Mouse (Mus musculus) hindbrain, embryonic 13.5 days (tissue): ENCODE data around the gene Adamts14. TPM values are rescaled to one million over a fixed set of nuclear protein-coding genes. Genes with fewer than 3 reads are reported as not detected.
A peak's percentile ranks its signal among the peaks of the same experiment; 100 is the strongest.

Experiments
- ATAC-seq: fragments of 200-750 bp; cut with Nextera tagmentation; 2 replicates; pipeline ENCODE4 v1.8.0; 2017; ENCODE audit warnings: moderate TSS enrichment; ENCODE audit not compliant: low FRiP score
- H3K27ac ChIP-seq: fragments of 300-500 bp; sonication (generic); 2 replicates; pipeline ENCODE4 v1.5.1; 2015; ENCODE audit warnings: inconsistent platforms, mild to moderate bottlenecking, moderate library complexity
- H3K27me3 ChIP-seq: fragments of 300-500 bp; sonication (generic); 2 replicates; pipeline ENCODE4 v1.6.1; 2015; ENCODE audit warnings: mild to moderate bottlenecking, inconsistent platforms
- H3K36me3 ChIP-seq: fragments of 300-500 bp; sonication (generic); 2 replicates; pipeline ENCODE4 v1.6.1; 2015; ENCODE audit warnings: mild to moderate bottlenecking, inconsistent platforms
- H3K4me1 ChIP-seq: fragments of 300-500 bp; sonication (generic); replicated peaks from 2 replicates; pipeline ENCODE4 v1.6.1; 2015; ENCODE audit warnings: inconsistent platforms
- H3K4me2 ChIP-seq: fragments of 300-500 bp; sonication (generic); 2 replicates; pipeline ENCODE4 v1.6.1; 2015; ENCODE audit warnings: inconsistent platforms, mild to moderate bottlenecking, moderate library complexity
- H3K4me3 ChIP-seq: fragments of 300-500 bp; sonication (generic); 2 replicates; pipeline ENCODE4 v1.5.1; 2015; ENCODE audit warnings: mild to moderate bottlenecking, inconsistent platforms
- H3K9ac ChIP-seq: fragments of 300-500 bp; sonication (generic); 2 replicates; pipeline ENCODE4 v1.6.1; 2015; ENCODE audit warnings: mild to moderate bottlenecking, inconsistent platforms
- H3K9me3 ChIP-seq: fragments of 300-500 bp; sonication (generic); 2 replicates; pipeline ENCODE4 v1.6.1; 2016; ENCODE audit warnings: inconsistent platforms
- WGBS: fragments of 180-500 bp; shearing (Covaris S2); methylation state at CpG from one replicate; pipeline ENCODE4 v1.1.7; 2015; 5-methylcytosine and 5-hydroxymethylcytosine counted together
- polyA plus RNA-seq: library from polyadenylated mRNA; unstranded; fragments of >200 nt; fragmentation: Nextera tagmentation; extraction: Ambion mirVana; gene quantifications from 2 replicates; pipeline ENCODE4 v1.2.1, GENCODE M21; 2015

Gene Adamts14
- polyA plus RNA-seq, 1 experiment from 2014 or later: 0.14 TPM

DNA sequence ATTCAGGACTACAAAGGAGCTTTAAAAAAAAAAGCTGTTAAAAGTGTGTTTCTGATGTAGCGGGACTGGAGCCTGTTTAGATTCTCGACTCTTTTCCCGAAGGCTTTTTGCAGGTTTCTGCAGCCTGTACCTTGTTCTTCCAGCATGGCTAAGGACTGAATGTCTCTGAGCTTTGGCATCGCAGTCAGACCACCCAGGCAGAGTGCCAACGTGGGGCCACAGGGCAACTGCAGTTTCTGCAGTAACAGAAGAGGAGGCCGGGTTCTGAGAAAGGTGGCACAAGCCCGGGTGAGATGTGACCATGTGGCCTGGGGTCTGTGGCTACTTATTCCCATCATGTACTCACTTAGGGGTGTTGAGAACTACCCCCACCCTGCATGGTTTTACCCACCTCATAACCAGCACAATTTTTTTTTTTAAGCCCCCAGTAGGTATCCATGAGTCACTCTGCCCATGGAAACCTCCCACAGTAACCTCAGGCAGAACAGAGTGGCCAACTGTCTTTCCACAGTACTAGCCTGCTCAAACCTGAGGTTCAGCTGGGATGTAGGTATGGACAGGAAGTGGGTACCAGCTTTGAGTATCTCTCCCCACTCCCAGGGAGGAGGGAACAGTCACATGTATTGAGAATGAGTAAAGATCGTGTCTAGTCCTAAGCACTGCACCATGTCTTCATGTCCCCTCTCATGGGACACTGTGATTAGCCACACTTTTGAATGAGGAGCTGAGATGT, 23.6 kb upstream of the Adamts14 start:
- WGBS: 82% methylated on average over 8 of the region's 8 CpGs
- Histone ChIP-seq H3K27ac (no peak overlapping the region), H3K9ac (no peak overlapping the region), H3K4me2 (no peak overlapping the region), H3K9me3 (no peaks in the 10 kb centered on the region), H3K27me3 (no peaks in the 10 kb centered on the region), H3K36me3 (no peaks in the 10 kb centered on the region), H3K4me3 (no peak overlapping the region), H3K4me1 (no peaks in the 10 kb centered on the region)
- ATAC-seq: no peak

DNA sequence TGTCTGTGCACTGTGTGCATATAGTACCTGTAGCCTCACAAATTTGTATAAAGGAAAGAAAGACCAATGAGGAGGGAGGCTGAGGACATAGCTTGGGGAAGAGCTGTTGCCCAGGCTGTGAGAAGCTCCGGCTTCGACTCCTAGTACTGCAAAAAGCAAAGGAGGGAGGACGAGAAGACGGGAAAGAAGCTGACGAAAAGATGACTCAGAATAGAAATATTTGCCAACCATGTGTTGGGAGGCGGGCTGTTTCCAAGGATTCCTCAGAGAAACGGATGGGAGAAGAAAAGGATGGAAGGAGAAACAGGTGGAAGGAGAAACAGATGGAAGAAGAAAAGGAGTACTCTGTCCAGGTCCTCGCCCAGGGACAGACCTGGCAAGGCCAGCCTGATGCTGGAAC, 21.0 kb upstream of the Adamts14 start:
- Histone ChIP-seq H3K9ac (no peak overlapping the region), H3K27ac (no peak overlapping the region), H3K4me2 (no peak overlapping the region), H3K4me1 (no peaks in the 10 kb centered on the region), H3K9me3 (no peaks in the 10 kb centered on the region), H3K4me3 (no peak overlapping the region), H3K27me3 (no peaks in the 10 kb centered on the region), H3K36me3 (no peaks in the 10 kb centered on the region)
- ATAC-seq: no peak
- 88% methylated on average over 8 of the region's 8 CpGs for WGBS

DNA sequence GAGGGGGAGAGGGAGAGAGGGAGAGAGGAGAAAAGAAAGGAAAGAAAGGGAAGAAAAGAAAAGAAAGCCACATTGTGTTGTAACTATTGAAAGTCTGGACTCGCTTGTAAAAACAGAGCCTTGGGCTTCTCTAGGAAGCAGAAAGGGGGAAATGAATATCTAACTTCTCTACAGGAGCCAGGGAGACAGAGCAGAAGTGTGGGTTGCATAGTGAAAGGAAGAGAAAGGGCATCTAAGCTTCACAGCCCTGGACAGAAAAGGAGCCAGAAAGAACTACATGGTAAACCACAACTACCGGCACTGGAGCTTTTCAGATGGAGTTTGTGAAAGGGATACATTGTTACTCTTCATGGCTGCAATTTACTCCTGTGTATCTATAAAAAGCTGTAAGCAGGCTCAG, 17.2 kb upstream of the Adamts14 start:
- Histone ChIP-seq H3K9ac (no peak overlapping the region), H3K36me3 (no peaks in the 10 kb centered on the region), H3K27ac (no peak overlapping the region), H3K27me3 (no peaks in the 10 kb centered on the region), H3K9me3 (no peaks in the 10 kb centered on the region), H3K4me1 (no peaks in the 10 kb centered on the region), H3K4me3 (no peak overlapping the region), H3K4me2 (no peak overlapping the region)
- no peak for ATAC-seq
- 41% methylated on average over 2 of the region's 2 CpGs for WGBS

DNA sequence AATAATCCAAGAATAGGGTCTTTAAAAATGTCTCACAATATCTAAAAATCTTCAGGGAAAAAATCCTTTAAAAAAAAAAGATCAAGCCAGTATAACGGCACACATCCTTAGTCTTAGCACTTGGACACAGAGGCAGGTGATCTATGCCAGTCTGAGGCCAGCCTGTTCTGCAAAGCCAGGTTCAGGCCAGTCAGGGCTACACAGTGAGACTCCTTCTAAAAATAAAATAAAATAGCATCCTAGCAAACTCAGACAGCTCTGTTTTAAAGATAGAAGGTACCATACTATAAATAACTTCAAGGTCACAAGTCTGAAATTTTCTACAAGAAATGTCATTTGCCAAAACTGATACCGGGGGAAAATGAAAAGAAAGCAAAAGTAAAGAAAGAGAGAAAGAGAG, 16.8 kb upstream of the Adamts14 start:
- Histone ChIP-seq H3K36me3 (no peaks in the 10 kb centered on the region), H3K27me3 (no peaks in the 10 kb centered on the region), H3K9ac (no peak overlapping the region), H3K27ac (no peak overlapping the region), H3K4me3 (no peak overlapping the region), H3K4me2 (no peak overlapping the region), H3K4me1 (no peaks in the 10 kb centered on the region), H3K9me3 (no peaks in the 10 kb centered on the region)
- no peak for ATAC-seq
- WGBS: 83% methylated on average over 2 of the region's 2 CpGs

DNA sequence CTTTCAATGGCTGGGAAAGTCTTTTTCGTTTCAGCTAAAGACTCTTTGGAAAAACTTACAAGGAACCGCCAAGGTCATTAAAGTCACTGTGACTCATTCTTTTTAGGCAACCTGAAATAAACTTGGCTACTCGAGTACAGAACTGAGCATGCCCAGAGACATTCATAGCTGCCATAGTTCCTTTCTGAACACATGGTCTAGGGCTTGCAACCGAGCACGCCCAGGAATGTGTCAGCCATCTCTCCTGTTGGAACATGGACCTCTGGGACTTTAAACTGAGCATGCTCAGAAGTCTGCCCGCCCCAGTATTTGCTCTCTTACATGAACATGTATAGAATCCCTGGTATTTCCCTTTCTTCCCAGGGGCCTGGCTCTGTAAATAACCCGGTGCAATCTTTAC, 13.0 kb upstream of the Adamts14 start:
- Histone ChIP-seq H3K9ac (no peak overlapping the region), H3K4me1 (no peaks in the 10 kb centered on the region), H3K36me3 (no peaks in the 10 kb centered on the region), H3K4me3 (no peak overlapping the region), H3K9me3 (no peaks in the 10 kb centered on the region), H3K27ac (no peak overlapping the region), H3K27me3 (no peaks in the 10 kb centered on the region), H3K4me2 (no peak overlapping the region)
- WGBS: 72% methylated on average over 7 of the region's 7 CpGs
- ATAC-seq: no peak

DNA sequence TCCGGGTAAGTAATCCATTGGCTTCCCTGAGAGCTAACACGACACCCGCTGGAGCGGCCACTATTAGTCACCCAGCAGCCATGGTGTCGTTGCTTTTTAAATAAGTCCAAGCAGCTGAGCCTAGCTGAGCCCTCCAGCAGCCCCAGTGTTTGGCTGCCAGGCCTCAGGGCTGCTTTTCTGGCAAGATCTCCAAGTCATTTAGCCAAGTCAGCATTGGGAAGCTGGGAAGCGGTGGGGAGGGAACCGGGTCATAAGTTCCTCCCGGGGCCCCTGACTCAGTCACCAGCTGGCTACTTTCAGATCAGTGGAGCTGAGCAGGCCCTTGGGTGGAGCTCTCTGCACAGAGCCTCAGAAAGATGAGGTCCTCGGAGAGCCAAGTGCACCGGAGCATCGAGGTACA, 12.0 kb upstream of the Adamts14 start:
- no peaks in the 10 kb centered on the region for H3K36me3 ChIP-seq
- H3K27ac ChIP-seq: no peak overlapping the region
- H3K4me1 ChIP-seq: no peaks in the 10 kb centered on the region
- H3K4me3 ChIP-seq: no peak overlapping the region
- H3K9me3 ChIP-seq: no peaks in the 10 kb centered on the region
- no peak overlapping the region for H3K4me2 ChIP-seq
- no peak overlapping the region for H3K9ac ChIP-seq
- H3K27me3 ChIP-seq: no peaks in the 10 kb centered on the region
- 73% methylated on average over 11 of the region's 11 CpGs for WGBS
- ATAC-seq: no peak

DNA sequence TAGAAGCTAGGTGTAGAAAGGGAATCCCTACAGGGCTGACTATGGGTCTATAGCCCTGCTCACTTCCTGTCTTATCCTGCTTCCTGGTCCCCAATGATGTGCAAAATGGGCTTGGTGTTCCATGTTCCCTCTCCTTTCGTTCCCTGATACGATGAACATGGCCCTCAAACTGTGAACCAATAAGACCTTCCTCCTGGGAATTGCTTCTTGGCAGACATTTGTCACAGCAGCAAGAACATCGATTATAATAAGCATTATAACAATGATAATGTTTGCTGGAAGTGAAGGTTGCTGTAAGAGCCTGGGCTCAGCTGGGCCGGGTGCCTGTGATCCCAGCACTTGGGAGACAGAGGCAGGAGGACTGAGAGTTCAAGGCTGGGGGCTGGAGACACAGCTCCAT, 11.1 kb upstream of the Adamts14 start:
- H3K36me3 ChIP-seq: no peaks in the 10 kb centered on the region
- H3K4me1 ChIP-seq: no peaks in the 10 kb centered on the region
- H3K9ac ChIP-seq: no peak overlapping the region
- no peaks in the 10 kb centered on the region for H3K27me3 ChIP-seq
- no peak for ATAC-seq
- H3K9me3 ChIP-seq: no peaks in the 10 kb centered on the region
- H3K4me3 ChIP-seq: no peak overlapping the region
- WGBS: 90% methylated on average over 4 of the region's 4 CpGs
- H3K4me2 ChIP-seq: no peak overlapping the region
- H3K27ac ChIP-seq: no peak overlapping the region

DNA sequence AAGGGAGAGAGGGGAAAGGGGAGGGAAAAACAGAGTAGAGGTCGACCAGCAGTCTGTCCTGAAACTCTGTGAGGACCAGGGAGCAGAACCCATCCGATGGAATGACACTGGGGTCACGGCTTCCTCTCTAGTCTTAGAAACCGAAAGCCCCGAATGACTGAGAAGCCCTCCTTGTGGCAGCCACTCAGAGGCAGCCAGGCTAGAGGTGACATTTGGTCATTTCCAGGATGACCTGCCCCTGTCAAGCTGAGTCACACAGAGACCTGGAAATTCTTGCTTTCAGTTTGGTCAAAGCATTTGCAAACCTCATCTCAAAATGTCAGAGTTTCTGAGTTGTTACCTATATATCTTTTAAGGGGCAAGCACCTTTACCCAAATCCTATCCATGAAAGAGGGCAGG, 7.9 kb upstream of the Adamts14 start:
- ATAC-seq: no peak

DNA sequence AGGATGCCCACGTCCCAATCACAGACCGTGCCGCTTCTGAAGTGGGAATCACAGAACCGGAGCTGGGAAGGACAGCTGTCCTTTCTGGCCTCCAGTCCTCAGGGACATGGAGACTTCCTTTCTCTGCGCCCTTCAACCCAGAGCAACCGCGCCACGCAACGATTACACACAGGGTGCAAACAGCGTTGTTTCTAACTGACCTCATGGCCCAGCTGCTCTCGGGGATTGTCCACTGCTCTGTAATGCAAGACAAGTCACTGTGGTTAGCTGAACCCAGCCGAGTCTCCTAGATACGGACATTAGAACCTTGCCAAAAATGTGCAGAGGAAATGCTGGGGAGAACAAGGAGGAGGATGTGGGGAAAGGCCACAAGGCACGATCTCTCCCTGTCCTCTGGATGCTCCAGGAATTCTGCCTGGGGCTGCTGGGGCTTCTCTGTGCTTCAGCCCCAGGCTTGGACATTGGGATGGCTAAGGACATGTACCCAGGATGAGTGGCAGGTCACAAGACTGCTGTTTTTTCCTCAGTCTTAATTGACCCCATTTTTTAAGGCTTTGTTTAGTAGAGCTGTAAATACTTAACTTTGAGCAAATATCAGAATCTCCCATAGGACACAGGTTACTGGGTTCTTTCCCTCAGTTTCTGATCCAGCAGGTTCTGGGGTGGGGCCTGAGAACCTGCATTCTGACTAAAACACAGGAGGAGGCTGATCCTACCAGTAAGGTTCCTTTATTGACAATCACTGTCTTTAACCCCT, 4.9 kb upstream of the Adamts14 start:
- no peak overlapping the region for H3K4me2 ChIP-seq
- H3K4me3 ChIP-seq: no peak overlapping the region
- ATAC-seq: no peak
- H3K36me3 ChIP-seq: no peaks in the 10 kb centered on the region
- H3K27me3 ChIP-seq: peaks cover 28% of the 10 kb centered on the region
- peaks cover 13% of the 10 kb centered on the region for H3K4me1 ChIP-seq
- H3K9ac ChIP-seq: no peak overlapping the region
- H3K27ac ChIP-seq: no peak overlapping the region
- 54% methylated on average over 14 of the region's 14 CpGs for WGBS
- no peaks in the 10 kb centered on the region for H3K9me3 ChIP-seq

More for the DNA sequence above, 7.9 kb upstream of the Adamts14 start:
- WGBS: 83% methylated on average over 5 of the region's 5 CpGs
- H3K4me2 ChIP-seq: no peak overlapping the region
- 0 out of 2 replicates have a peak, but pooled peaks cover 5% of the 10 kb centered on the region for H3K4me1 ChIP-seq
- no peak overlapping the region for H3K4me3 ChIP-seq
- H3K9me3 ChIP-seq: no peaks in the 10 kb centered on the region
- 0 out of 2 replicates have a peak, but pooled peaks cover 4% of the 10 kb centered on the region for H3K27me3 ChIP-seq
- H3K9ac ChIP-seq: no peak overlapping the region
- no peaks in the 10 kb centered on the region for H3K36me3 ChIP-seq
- H3K27ac ChIP-seq: no peak overlapping the region

DNA sequence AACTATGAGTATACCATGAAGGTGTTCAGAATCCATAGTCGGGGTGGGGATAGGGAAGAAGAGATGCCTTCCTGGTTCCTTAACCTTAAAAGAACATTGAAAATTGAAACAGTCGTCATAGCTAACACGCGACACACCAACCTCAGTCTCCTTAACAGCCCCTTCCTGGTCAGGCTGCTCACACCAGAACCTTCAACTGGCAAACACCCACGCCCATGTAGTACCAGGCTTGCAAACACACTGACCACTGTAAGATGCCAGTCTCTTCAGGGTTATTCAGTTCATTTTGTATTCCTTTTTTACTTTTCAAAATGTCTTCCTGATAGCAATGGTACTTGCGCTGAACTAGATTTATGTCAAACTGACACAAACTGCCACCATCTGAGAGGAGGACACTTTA, 3.8 kb upstream of the Adamts14 start:
- ATAC-seq: no peak
- H3K4me3 ChIP-seq: no peak overlapping the region
- H3K27ac ChIP-seq: no peak overlapping the region
- no peaks in the 10 kb centered on the region for H3K36me3 ChIP-seq
- H3K4me1 ChIP-seq: peaks cover 18% of the 10 kb centered on the region
- no peak overlapping the region for H3K4me2 ChIP-seq
- WGBS: 98% methylated on average over 6 of the region's 6 CpGs
- H3K9ac ChIP-seq: no peak overlapping the region
- peaks cover 38% of the 10 kb centered on the region for H3K27me3 ChIP-seq
- no peaks in the 10 kb centered on the region for H3K9me3 ChIP-seq

DNA sequence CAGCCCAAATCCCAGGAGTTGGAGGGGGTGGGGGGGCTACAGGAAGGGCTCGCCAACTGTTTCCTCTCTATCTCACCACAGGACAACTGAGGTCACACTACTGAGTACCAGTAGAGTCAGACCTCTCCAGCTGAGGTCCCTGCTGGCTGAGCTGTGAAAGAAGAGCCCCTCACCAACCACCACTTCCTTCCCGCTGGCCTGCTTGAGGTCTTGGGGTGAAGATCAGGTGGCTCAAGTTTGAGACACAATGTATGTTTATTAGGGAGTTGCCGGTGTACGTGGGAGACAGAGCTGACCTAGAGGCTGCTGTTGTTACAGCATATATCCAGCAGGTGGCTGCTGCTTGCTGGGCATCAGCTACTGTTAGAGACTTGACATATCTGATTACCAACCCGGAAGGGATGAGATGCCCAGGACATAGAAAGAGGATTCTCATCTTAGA, 2.5 kb upstream of the Adamts14 start:
- no peak overlapping the region for H3K27ac ChIP-seq
- peaks cover 48% of the 10 kb centered on the region for H3K27me3 ChIP-seq
- no peak overlapping the region for H3K4me3 ChIP-seq
- 5% methylated on average over 5 of the region's 5 CpGs for WGBS
- no peaks in the 10 kb centered on the region for H3K9me3 ChIP-seq
- H3K9ac ChIP-seq: no peak overlapping the region
- H3K4me1 ChIP-seq: peaks cover 18% of the 10 kb centered on the region
- no peaks in the 10 kb centered on the region for H3K36me3 ChIP-seq
- 0 out of 2 replicates have a peak, but pooled peaks have one; percentile 55 for ATAC-seq
- no peak overlapping the region for H3K4me2 ChIP-seq

DNA sequence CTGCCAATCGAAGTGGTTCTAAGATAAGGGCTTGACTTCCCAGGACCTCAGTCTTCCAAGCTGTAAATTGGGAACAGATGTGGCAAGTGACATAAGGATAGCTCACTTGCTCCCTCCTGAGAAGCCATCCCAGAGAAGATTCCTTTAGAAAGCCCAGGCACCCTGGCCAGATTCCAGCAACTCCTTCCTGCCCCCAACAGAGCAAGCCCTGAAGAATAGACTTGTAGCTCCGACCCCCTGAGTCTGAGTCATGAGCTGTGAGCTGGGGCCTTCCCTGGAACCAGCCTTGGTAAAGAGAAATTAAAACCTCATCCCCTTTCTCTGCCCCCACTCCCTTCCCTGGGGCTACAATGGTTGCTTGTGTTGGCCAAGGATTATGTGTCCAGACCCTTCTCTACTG, 1.3 kb upstream of the Adamts14 start:
- Histone ChIP-seq H3K9me3 (no peaks in the 10 kb centered on the region), H3K4me2 (no peak overlapping the region), H3K27ac (no peak overlapping the region), H3K4me1 (peaks cover 18% of the 10 kb centered on the region), H3K36me3 (no peaks in the 10 kb centered on the region), H3K9ac (no peak overlapping the region), H3K27me3 (peaks cover 54% of the 10 kb centered on the region), H3K4me3 (no peak overlapping the region)
- 68% methylated on average over 2 of the region's 2 CpGs for WGBS
- ATAC-seq: no peak

DNA sequence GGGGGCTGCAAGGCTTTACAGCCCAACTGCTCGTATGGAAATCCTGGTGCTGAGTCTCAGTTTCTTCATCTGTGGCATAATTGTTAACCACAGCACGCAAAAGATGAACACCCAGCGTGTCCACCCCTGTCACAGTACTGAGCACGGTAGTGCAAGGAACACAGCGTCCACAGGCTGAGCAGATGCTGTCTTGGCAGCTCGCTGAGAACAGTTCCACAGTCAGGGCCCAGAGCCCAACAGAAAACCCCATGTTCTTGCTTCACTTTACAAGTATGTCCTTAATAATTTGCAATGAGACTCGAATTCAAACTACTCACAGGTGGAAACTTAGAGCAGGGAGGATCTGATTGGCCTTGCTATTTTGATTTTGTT, 592 bp upstream of the Adamts14 start:
- H3K9me3 ChIP-seq: no peaks in the 10 kb centered on the region
- no peak for ATAC-seq
- H3K9ac ChIP-seq: peak overlapping the region; percentile 69; the same call in 1 of the 2 replicates
- peaks cover 18% of the 10 kb centered on the region for H3K4me1 ChIP-seq
- H3K4me2 ChIP-seq: peak overlapping the region; percentile 92
- no peak overlapping the region for H3K27ac ChIP-seq
- WGBS: 58% methylated on average over 7 of the region's 7 CpGs
- peaks cover 54% of the 10 kb centered on the region for H3K27me3 ChIP-seq
- peak overlapping the region; percentile 55 for H3K4me3 ChIP-seq
- no peaks in the 10 kb centered on the region for H3K36me3 ChIP-seq
